Mouse (Mus musculus): ENCODE data around the gene Eaf2. TPM values are rescaled to one million over a fixed set of nuclear protein-coding genes. Genes with fewer than 3 reads are reported as not detected.
A peak's percentile ranks its signal among the peaks of the same experiment; 100 is the strongest.

Gene Eaf2
- total RNA-seq, 2 experiments from 2014 or later, result 0.35 to 1.7 TPM

DNA sequence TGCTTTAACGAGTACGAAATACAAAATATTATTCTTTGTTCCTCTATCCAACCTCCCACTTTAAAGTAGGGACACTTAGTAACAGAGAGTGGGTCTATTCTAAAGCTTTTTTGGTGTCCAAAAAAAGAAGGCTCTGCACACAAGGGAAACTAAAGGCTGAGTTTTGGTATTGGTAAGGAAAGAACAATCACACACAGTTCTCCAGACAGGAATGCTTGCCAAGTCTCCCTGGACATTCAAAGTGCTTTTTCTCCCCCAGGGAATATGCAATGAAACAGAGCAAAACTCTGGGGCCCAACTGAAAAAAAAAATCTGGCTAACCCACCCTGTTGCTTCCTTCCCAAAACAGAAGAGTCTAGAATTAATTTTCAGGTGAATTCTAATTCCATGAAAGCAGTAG is 90.7 kb downstream of the Eaf2 start:
- intact Hi-C loops (cut with DNase I), result no loop called here
- no peak for DNase-seq (ENCODE audit: low spot score in 2 of 2)

DNA sequence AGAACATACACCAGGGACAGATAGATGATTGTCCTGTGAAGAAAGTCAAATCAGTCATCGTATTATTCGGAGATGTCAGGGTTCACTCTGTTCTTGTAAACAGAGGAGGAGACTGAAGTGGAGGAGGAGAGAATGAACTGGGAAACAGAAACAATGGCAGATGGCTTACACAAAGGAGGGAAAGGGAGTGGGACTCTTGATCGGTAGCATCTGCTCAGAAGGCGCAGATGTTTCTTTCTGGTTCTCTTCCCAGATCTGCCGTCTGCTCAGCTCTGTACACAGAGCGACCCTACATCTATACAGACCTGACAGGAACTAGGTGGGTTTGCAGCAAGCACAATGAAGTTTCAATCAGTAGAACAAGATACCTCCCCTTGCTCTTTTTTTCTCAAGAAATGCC is 99.1 kb downstream of the Eaf2 start:
- peak in 1 of 2 experiments; percentile 10 for DNase-seq (ENCODE audit: low spot score in 2 of 2)
- intact Hi-C loops (cut with DNase I), result no loop called here

DNA sequence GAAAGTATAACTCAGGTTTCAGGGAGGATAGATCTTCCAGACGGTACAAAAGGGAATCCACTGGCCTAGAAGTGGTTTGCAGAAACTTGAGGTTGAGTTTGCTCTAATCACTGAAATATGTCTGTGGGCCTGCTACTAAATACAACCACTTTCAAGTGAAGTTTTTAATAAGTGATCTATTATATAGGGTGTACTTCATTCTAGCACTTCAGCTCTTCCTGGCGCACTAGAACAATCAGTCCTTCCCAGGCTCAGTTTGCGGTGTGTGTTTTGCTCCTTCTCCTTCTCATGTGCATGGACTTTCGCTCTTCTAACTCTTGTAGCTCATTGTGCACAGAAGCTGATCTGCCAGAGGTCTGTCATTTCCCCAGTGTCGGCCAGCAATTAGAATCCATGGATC is 101.8 kb downstream of the Eaf2 start:
- intact Hi-C loops (cut with DNase I), result no loop called here
- no peak for DNase-seq (ENCODE audit: low spot score in 2 of 2)

DNA sequence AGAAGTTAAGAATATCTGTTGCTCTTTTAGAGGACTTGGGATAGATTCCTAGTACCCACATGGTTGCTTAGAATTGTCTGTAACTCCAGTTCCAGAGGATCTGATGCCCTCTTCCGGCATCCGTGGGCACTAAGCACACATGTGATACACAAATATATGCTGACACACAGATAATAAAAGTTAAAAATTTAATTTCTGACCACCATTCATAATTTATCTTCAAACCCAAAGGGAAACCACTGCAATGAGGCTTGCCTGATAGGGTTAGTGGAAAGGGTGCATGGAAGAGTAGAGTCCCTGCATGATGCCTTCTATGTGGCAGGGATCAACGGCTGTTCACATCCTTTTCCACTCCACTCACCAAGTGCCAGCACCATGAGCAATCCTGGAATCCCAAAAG is 103.1 kb downstream of the Eaf2 start:
- intact Hi-C loops (cut with DNase I), result no loop called here
- no peak for DNase-seq (ENCODE audit: low spot score in 2 of 2)

DNA sequence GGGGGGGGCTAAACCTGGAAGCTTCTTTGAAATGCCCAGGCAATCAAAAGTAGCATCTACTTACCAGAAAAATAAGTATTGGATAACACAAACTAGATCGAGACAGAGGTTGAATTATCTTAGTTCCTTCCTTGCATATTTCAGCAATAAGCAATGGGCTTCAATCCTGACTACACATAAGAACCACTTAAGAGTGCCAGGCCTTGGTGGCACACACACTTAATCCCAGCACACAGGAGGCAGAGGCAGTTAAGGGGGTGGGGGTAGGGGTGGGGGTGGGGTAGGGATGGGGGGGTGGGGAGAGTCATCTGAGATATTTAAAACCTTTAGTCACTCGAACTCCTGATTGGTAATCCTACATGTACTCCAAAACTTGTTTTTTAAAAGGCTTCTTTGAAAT is 103.6 kb downstream of the Eaf2 start:
- no peak for DNase-seq (ENCODE audit: low spot score in 2 of 2)

DNA sequence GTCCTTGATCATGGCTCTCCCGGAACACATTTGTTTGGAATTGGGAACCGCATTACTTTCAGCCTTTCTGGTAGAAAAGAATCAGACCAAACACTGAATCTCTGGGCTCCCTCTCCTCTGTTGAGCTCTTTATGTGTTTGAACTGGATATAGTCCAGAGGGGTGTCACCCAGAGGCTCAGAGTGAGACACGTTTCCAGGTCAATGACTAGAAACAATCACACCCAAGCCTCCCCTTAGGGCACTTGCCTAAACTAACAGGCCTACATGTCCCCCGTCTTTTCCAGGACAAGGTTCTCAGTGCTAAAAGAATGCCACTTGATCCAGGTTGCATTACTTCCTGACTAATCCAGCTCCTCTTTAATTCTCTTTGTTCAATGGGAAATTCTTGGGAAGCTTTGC is 104.0 kb downstream of the Eaf2 start:
- intact Hi-C loops (cut with DNase I), result no loop called here
- DNase-seq (ENCODE audit: low spot score in 2 of 2), result no peak

More for the DNA sequence above, 103.6 kb downstream of the Eaf2 start:
- intact Hi-C loops (cut with DNase I), result no loop called here

DNA sequence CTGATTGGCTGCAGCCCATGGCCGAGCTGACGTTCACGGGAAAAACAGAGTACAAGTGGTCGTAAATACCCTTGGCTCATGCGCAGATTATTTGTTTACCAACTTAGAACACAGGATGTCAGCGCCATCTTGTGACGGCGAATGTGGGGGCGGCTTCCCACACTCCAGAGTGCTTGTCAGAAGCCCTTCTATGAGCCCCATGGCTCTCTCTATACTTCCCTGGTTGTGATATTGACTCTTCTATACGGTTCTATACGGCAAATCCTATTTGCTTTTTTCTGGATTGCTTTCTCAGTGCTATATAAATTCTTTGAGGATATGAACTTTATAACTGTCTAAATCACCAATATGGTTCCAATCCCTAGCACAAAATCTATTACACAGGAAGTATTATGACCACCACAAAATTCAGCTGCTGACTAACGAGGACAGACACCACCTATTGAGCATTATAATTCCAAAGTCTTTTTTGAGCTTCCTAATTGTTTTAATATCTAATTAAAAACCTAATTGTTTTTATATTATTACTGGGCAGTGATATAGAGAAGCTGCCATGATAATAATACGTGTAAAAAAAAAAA is 104.5 kb downstream of the Eaf2 start:
- no peak for DNase-seq (ENCODE audit: low spot score in 2 of 2)
- intact Hi-C loops (cut with DNase I), result no loop called here

DNA sequence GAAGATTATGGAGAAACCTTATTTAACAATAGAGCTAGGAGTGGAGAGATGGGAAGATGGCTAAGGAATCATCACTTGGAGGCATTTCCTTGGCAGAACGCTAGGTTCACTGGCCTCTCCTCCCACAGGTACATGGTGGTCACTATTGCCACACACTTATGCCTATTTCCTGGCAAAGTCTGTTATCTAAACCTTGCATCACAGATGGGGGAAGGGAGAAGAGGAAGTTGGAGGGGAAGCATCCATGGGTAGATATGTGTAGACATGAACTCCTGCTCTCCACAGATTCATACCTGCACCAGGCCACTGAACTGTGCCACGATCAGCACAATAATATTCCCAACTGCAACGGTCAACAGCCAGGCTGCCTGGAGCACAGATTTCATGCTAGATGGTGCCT is 122.8 kb downstream of the Eaf2 start:
- DNase-seq (ENCODE audit: low spot score in 2 of 2), result no peak
- intact Hi-C loops (cut with DNase I), result no loop called here

DNA sequence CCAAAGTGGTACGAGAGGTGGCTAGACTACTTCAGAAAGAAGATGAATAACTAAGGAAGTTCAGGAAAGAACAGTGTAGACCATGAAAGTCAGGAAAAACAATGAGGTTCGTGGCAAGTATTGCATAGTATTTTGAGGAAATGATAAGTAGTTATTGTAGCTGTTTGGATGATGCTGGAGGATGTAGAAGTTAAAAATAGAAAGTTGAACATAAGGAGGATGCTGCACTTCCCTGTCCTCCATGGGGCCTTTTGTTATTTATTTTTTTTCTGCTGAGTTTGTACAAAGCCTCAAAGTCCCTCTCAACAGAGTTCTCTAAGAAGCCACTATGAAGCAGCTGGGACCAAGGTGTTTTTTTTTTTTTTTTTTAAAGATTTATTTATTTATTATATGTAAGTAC is 127.0 kb downstream of the Eaf2 start:
- no peak for DNase-seq (ENCODE audit: low spot score in 2 of 2)
- intact Hi-C loops (cut with DNase I), result no loop called here

DNA sequence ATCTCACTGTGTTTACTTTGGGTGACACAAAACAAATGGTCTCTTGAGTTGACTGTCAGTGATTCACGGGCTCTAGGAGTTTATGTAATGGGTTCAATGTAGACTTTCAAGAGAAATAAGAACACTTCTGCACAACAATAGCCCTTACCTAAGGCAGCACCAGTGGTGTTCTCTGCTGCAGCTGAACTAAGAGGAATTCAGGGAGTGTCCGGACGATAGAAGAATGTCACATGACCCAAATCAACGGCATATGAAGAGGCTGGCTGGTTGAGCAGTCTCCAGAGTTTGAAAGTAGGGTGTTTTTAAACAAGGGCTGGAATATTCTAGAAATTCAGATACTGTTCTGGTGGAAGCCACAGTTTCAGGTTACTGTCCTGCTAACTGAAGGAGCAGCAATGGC is 127.7 kb downstream of the Eaf2 start:
- no peak for DNase-seq (ENCODE audit: low spot score in 2 of 2)
- intact Hi-C loops (cut with DNase I), result no loop called here

DNA sequence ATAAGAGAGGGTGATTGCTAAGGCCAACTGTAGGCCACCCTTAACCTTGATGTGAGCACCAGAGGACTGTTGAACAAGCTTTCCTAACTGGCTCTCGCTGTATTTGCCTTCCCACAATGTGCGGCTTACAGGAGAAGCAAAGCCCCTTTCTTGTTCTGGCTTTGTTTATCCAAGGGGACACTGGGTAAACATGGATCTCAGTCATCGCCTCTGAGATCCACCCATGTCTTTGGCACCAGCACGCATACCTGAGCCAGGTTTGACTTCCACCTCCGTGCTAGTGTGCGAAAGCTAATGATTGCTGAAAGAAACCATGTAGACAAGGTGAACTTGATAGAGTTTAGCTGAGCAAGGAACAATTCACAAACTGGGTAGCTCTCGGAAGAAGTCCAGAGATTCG is 131.2 kb downstream of the Eaf2 start:
- no peak for DNase-seq (ENCODE audit: low spot score in 2 of 2)
- intact Hi-C loops (cut with DNase I), result no loop called here

Small RNAs within 50 kb of the gene (microRNA-seq; reads per million reads assigned to microRNA genes)
- not detected for gene Gm22617

Other genes with a start within 250 kb of the Eaf2 start
- gene Cd86, start 208.9 kb downstream of the Eaf2 start, total RNA-seq (2021), result 1 to 10 TPM; 1.5 to 1.8 TPM
- gene Ildr1, start 181.0 kb downstream of the Eaf2 start, total RNA-seq (2021), result under 1 TPM; 0.25 to 0.43 TPM
- gene Slc15a2, start 90.0 kb downstream of the Eaf2 start, total RNA-seq (2021), result 10 to 100 TPM; 30.0 to 33.4 TPM
- gene Iqcb1, start 46.6 kb downstream of the Eaf2 start, total RNA-seq (2021), result 10 to 100 TPM; 38.6 to 49.6 TPM
- gene Golgb1, start 137 bp upstream of the Eaf2 start, total RNA-seq (2021), result 10 to 100 TPM; 66.0 to 74.9 TPM
- gene Hcls1, start 60.0 kb upstream of the Eaf2 start, total RNA-seq (2021), result 1 to 10 TPM; 3.9 TPM
- gene Fbxo40, start 115.5 kb upstream of the Eaf2 start, total RNA-seq (2021), result under 1 TPM in 1 of 2 experiments, not detected in 1; 0.35 TPM
- gene Polq, start 136.8 kb upstream of the Eaf2 start, total RNA-seq (2021), result 1 to 10 TPM; 1.3 to 2.5 TPM